In the genomic region with DNA sequence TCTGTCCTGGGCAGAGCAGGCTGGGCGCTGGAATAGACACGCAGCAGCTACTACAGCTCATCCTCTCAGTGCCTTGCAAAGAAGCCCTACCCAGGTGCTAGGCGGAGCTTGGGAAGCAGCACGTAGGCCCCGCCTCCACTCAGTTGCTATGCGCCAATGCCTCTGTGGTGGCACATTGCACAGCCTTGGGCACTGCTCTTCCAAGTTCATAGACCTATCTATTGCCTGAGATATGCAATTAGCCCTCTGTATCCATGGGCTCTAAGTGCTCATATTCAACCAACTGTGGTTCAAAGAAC, we compare ENCODE assay signal across 9 mouse cellular contexts.
DNase-seq lines count a peak whose midpoint lies in the region; ATAC-seq lines count a peak whose summit lies in the region.
"Had no signal": no experiment of that assay in that cellular context is flagged by ENCODE, and none has a peak within 500 bp of the region (broad histone marks: within the 10 kb centered on the region; RNA-seq: fewer than 3 reads in every experiment).

No protein-coding gene starts in this region.

- H3K9ac ChIP-seq in liver, embryonic 12.5 days = no peak overlapping the region

- no peaks in the 10 kb centered on the region for H3K9me3 ChIP-seq in liver, embryonic 12.5 days (replicated peaks)

- peak; percentile 82 for ATAC-seq in liver, embryonic 12.5 days

- no peaks in the 10 kb centered on the region for H3K36me3 ChIP-seq in liver, embryonic 12.5 days

- peak; percentile 15 for DNase-seq in kidney, adult 9 months
- DNase-seq in kidney, adult 11 months = no peak
- peak; percentile 84 for DNase-seq in MEL-GATA-1-ER (ENCODE audit: extremely low read depth, low read depth)
- peak; percentile 55 for DNase-seq in embryo, embryonic 10.5 days (ENCODE audit: low spot score)
- DNase-seq in layer of hippocampus, postnatal 36 days = no peak
- DNase-seq in cerebellum, postnatal 25 days = no peak
- no peak for DNase-seq in right cerebral cortex, postnatal 25 days

- H3K4me1 ChIP-seq in liver, embryonic 12.5 days = peaks cover 35% of the 10 kb centered on the region

- H3K27ac ChIP-seq in liver, embryonic 12.5 days = peak overlapping the region; percentile 53; the same call in 1 of the 2 replicates

- WGBS in liver, embryonic 12.5 days (ENCODE audit: insufficient replicate concordance) = 12% methylated on average over 6 of the region's 6 CpGs

- peak overlapping the region; percentile 19; the same call in 1 of the 2 replicates for H3K4me3 ChIP-seq in liver, embryonic 12.5 days
- H3K4me3 ChIP-seq: myocyte had no signal

- no peaks in the 10 kb centered on the region; the same call in 1 of the 2 replicates for H3K27me3 ChIP-seq in liver, embryonic 12.5 days (replicated peaks)

- H3K4me2 ChIP-seq in liver, embryonic 12.5 days = peak overlapping the region; percentile 59

Comparison
In these comparisons a context has a peak if more than half of its experiments do, and no peak if none do; other contexts are left out.
1. DNase-seq: peak in kidney, adult 9 months (single experiment), MEL-GATA-1-ER (single experiment) and embryo, embryonic 10.5 days (single experiment); none in kidney, adult 11 months (single experiment), layer of hippocampus, postnatal 36 days (0 of 2), cerebellum, postnatal 25 days (0 of 2) and right cerebral cortex, postnatal 25 days (single experiment).